Mouse (Mus musculus): ENCODE measurements around the gene Gm10490.

- no peak for TF ChIP-seq CTCF (IDR thresholded peaks at IDR 0.05; ENCODE audit: borderline replicate concordance, insufficient read depth, low read length)
- no peak for TF ChIP-seq POLR2A (IDR thresholded peaks at IDR 0.05; ENCODE audit: low read depth, low read length)
Observed at GRCm38 (mm10) chrX:7919601-7920383, 10.4 kb downstream of the Gm10490 start, which contains the start of gene Pcsk1n.
